29 mouse cellular contexts compared by ENCODE assay signal in genomic region chr10:88761524-88762212, GRCm38 (mm10). TPM values are rescaled to one million over a fixed set of nuclear protein-coding genes. Genes with fewer than 3 reads are reported as not detected.
A peak's percentile ranks its signal among the peaks of the same experiment; 100 is the strongest.
DNase-seq lines count a peak whose midpoint lies in the region; ATAC-seq and TF ChIP-seq lines count a peak whose summit lies in the region.
"Had no signal": no experiment of that assay in that cellular context is flagged by ENCODE, and none has a peak within 500 bp of the region (broad histone marks: within the 10 kb centered on the region; RNA-seq: fewer than 3 reads in every experiment).

No protein-coding gene starts in this region.

- H3K36me3 ChIP-seq in forebrain, postnatal 0 days (ENCODE audit: insufficient read depth): peaks cover 61% of the 10 kb centered on the region
- peaks cover 4% of the 10 kb centered on the region for H3K36me3 ChIP-seq in forebrain, embryonic 11.5 days (ENCODE audit: control insufficient read depth, insufficient read depth, low read length)
- peaks cover 72% of the 10 kb centered on the region for H3K36me3 ChIP-seq in kidney, embryonic 16.5 days (ENCODE audit: insufficient read depth, low read length)
- H3K36me3 ChIP-seq in kidney, embryonic 14.5 days (ENCODE audit: control insufficient read depth, insufficient read depth, low read length): peaks cover 86% of the 10 kb centered on the region
- H3K36me3 ChIP-seq in stomach, postnatal 0 days (ENCODE audit: control insufficient read depth, insufficient read depth, low read length): peaks cover 18% of the 10 kb centered on the region

- H3K4me2 ChIP-seq in forebrain, postnatal 0 days (ENCODE audit: low read depth): no peak overlapping the region
- H3K4me2 ChIP-seq in forebrain, embryonic 11.5 days (ENCODE audit: low read depth, low read length, severe bottlenecking): no peak overlapping the region
- H3K4me2 ChIP-seq in kidney, embryonic 16.5 days (replicated peaks; ENCODE audit: low read depth, low read length): no peak overlapping the region
- no peak overlapping the region for H3K4me2 ChIP-seq in kidney, embryonic 14.5 days (replicated peaks; ENCODE audit: low read depth, low read length)
- H3K4me2 ChIP-seq in stomach, postnatal 0 days (replicated peaks; ENCODE audit: low read depth): no peak overlapping the region
- H3K4me2 ChIP-seq: embryonic facial prominence, embryonic 13.5 days; forebrain, embryonic 13.5 days; hindbrain, embryonic 14.5 days; limb, embryonic 12.5 days; liver, embryonic 11.5 days; midbrain, embryonic 12.5 days had no signal

- TF ChIP-seq EP300 in stomach, postnatal 0 days (optimal IDR thresholded peaks at IDR 0.05): no peak

- no peaks in the 10 kb centered on the region for H3K9me3 ChIP-seq in forebrain, postnatal 0 days (ENCODE audit: low read length)
- no peaks in the 10 kb centered on the region for H3K9me3 ChIP-seq in forebrain, embryonic 11.5 days (ENCODE audit: control insufficient read depth, low read length)
- no peaks in the 10 kb centered on the region for H3K9me3 ChIP-seq in kidney, embryonic 16.5 days (ENCODE audit: low read length)
- H3K9me3 ChIP-seq in kidney, embryonic 14.5 days (ENCODE audit: control insufficient read depth, low read length): no peaks in the 10 kb centered on the region
- H3K9me3 ChIP-seq in stomach, postnatal 0 days (ENCODE audit: control insufficient read depth, low read length): no peaks in the 10 kb centered on the region
- H3K9me3 ChIP-seq: embryonic facial prominence, embryonic 13.5 days; forebrain, embryonic 13.5 days; limb, embryonic 12.5 days; midbrain, embryonic 12.5 days had no signal

- no peak for TF ChIP-seq CTCF in forebrain, postnatal 0 days (IDR thresholded peaks at IDR 0.05; ENCODE audit: low read depth)
- TF ChIP-seq CTCF in stomach, postnatal 0 days (IDR thresholded peaks at IDR 0.05; ENCODE audit: low read depth): no peak

- peak; percentile 64 for ATAC-seq in forebrain, postnatal 0 days
- ATAC-seq in forebrain, embryonic 11.5 days (replicated peaks; ENCODE audit: low FRiP score): no peak
- ATAC-seq in kidney, embryonic 16.5 days (ENCODE audit: low FRiP score, low TSS enrichment): peak; percentile 63; the same call in 1 of the 2 replicates
- no peak for ATAC-seq in kidney, embryonic 14.5 days (ENCODE audit: low FRiP score, low TSS enrichment)
- no peak for ATAC-seq in stomach, postnatal 0 days (ENCODE audit: low FRiP score, low TSS enrichment)
- ATAC-seq: activated CD4-positive, CD25-positive, alpha-beta regulatory T cell, adult 4 months; forebrain, embryonic 13.5 days; inflammation-experienced regulatory T-cells, adult 6 months; liver, postnatal 0 days; lung, postnatal 0 days had no signal

- H3K9ac ChIP-seq in forebrain, postnatal 0 days: no peak overlapping the region
- H3K9ac ChIP-seq in forebrain, embryonic 11.5 days (ENCODE audit: low read length): no peak overlapping the region
- H3K9ac ChIP-seq in kidney, embryonic 16.5 days (replicated peaks; ENCODE audit: low read length): no peak overlapping the region
- no peak overlapping the region for H3K9ac ChIP-seq in kidney, embryonic 14.5 days (ENCODE audit: low read depth, low read length)
- no peak overlapping the region for H3K9ac ChIP-seq in stomach, postnatal 0 days (ENCODE audit: low read length)
- H3K9ac ChIP-seq: embryonic facial prominence, embryonic 13.5 days; forebrain, embryonic 13.5 days; hindbrain, embryonic 14.5 days; limb, embryonic 12.5 days; liver, postnatal 0 days; midbrain, embryonic 12.5 days had no signal

- 82% methylated on average over 13 of the region's 13 CpGs for WGBS in forebrain, postnatal 0 days
- WGBS in forebrain, embryonic 11.5 days: 96% methylated on average over 13 of the region's 13 CpGs
- WGBS in kidney, embryonic 16.5 days: 82% methylated on average over 13 of the region's 13 CpGs
- 89% methylated on average over 13 of the region's 13 CpGs for WGBS in kidney, embryonic 14.5 days
- WGBS in stomach, postnatal 0 days: 85% methylated on average over 13 of the region's 13 CpGs

- no peak overlapping the region for H3K4me3 ChIP-seq in forebrain, postnatal 0 days (ENCODE audit: low read depth, low read length)
- H3K4me3 ChIP-seq in forebrain, embryonic 11.5 days (ENCODE audit: low read depth, low read length): no peak overlapping the region
- no peak overlapping the region for H3K4me3 ChIP-seq in kidney, embryonic 16.5 days (ENCODE audit: low read length)
- no peak overlapping the region for H3K4me3 ChIP-seq in kidney, embryonic 14.5 days (ENCODE audit: low read length)
- H3K4me3 ChIP-seq in stomach, postnatal 0 days (ENCODE audit: low read depth, low read length): no peak overlapping the region
- H3K4me3 ChIP-seq: embryonic facial prominence, embryonic 13.5 days; erythroblast, embryonic 14.5 days; forebrain, embryonic 13.5 days; limb, embryonic 12.5 days; midbrain, embryonic 12.5 days had no signal

- H3K27ac ChIP-seq in forebrain, postnatal 0 days (ENCODE audit: low read depth, low read length): peak overlapping the region; percentile 35; the same call in 1 of the 2 replicates
- H3K27ac ChIP-seq in forebrain, embryonic 11.5 days (ENCODE audit: low read depth, low read length): no peak overlapping the region
- no peak overlapping the region for H3K27ac ChIP-seq in kidney, embryonic 16.5 days (ENCODE audit: low read length)
- no peak overlapping the region for H3K27ac ChIP-seq in kidney, embryonic 14.5 days (ENCODE audit: low read depth, low read length)
- H3K27ac ChIP-seq in stomach, postnatal 0 days (replicated peaks): no peak overlapping the region
- H3K27ac ChIP-seq: embryonic facial prominence, embryonic 13.5 days; forebrain, embryonic 13.5 days; hindbrain, embryonic 14.5 days; limb, embryonic 12.5 days; midbrain, embryonic 12.5 days had no signal

- H3K27me3 ChIP-seq in forebrain, postnatal 0 days (ENCODE audit: insufficient read depth, low read length): no peaks in the 10 kb centered on the region
- H3K27me3 ChIP-seq in forebrain, embryonic 11.5 days (ENCODE audit: control insufficient read depth, insufficient read depth, low read length): no peaks in the 10 kb centered on the region
- H3K27me3 ChIP-seq in kidney, embryonic 16.5 days (ENCODE audit: insufficient read depth, low read length): no peaks in the 10 kb centered on the region
- no peaks in the 10 kb centered on the region for H3K27me3 ChIP-seq in kidney, embryonic 14.5 days (ENCODE audit: control insufficient read depth, insufficient read depth, low read length)
- H3K27me3 ChIP-seq in stomach, postnatal 0 days (ENCODE audit: control insufficient read depth, insufficient read depth, low read length): no peaks in the 10 kb centered on the region
- H3K27me3 ChIP-seq: embryonic facial prominence, embryonic 13.5 days; forebrain, embryonic 13.5 days; limb, embryonic 12.5 days; midbrain, embryonic 12.5 days had no signal

- peak; percentile 31 for DNase-seq in forebrain, postnatal 0 days
- DNase-seq in forebrain, embryonic 11.5 days (ENCODE audit: low spot score): no peak
- DNase-seq in layer of hippocampus, adult 18-20 months (ENCODE audit: low spot score in 2 of 2): peak; percentile 30 to 68
- DNase-seq in layer of hippocampus, adult 9-10 months (ENCODE audit: low spot score): no peak
- DNase-seq in layer of hippocampus, postnatal 10 days (ENCODE audit: low spot score in 2 of 2): peak; percentile 14 to 42
- no peak for DNase-seq in stomach, postnatal 0 days (ENCODE audit: low spot score)
- DNase-seq: adrenal gland, postnatal 10 days; cerebellum, adult 2 months; cerebellum, postnatal 25 days; embryo, embryonic 11 days; gastrocnemius, postnatal 10 days; heart, postnatal 4 days; kidney, postnatal 25 days; liver, postnatal 0 days; right cerebral cortex, postnatal 14 days; thymus, adult 18-20 months; thymus, postnatal 36 days had no signal

- no peaks in the 10 kb centered on the region for H3K4me1 ChIP-seq in forebrain, postnatal 0 days (ENCODE audit: insufficient read depth)
- H3K4me1 ChIP-seq in forebrain, embryonic 11.5 days (replicated peaks; ENCODE audit: control insufficient read depth, insufficient read depth, low read length): no peaks in the 10 kb centered on the region
- H3K4me1 ChIP-seq in kidney, embryonic 16.5 days (ENCODE audit: insufficient read depth, low read length): no peaks in the 10 kb centered on the region
- H3K4me1 ChIP-seq in kidney, embryonic 14.5 days (ENCODE audit: control insufficient read depth, insufficient read depth, low read length): no peaks in the 10 kb centered on the region
- H3K4me1 ChIP-seq in stomach, postnatal 0 days (replicated peaks; ENCODE audit: control insufficient read depth, insufficient read depth): no peaks in the 10 kb centered on the region
- H3K4me1 ChIP-seq: embryonic facial prominence, embryonic 13.5 days; forebrain, embryonic 13.5 days; limb, embryonic 12.5 days; midbrain, embryonic 12.5 days had no signal

RNA-seq across cellular contexts. Expression of gene Arl1, which starts 31.0 kb away (rescaled TPM):
- 104 and 113 TPM in 2 replicates for total RNA-seq in forebrain, postnatal 0 days (2014; rRNA removed)
- 169 and 172 TPM in 2 replicates for polyA plus RNA-seq in forebrain, postnatal 0 days (2015; fragmentation: Nextera tagmentation; extraction: Ambion mirVana)
- polyA plus RNA-seq in forebrain, embryonic 11.5 days (2014; fragmentation: Nextera tagmentation; extraction: Ambion mirVana): 147 and 154 TPM in 2 replicates
- 197 and 206 TPM in 2 replicates for polyA plus RNA-seq in kidney, embryonic 16.5 days (2015; fragmentation: Nextera tagmentation; extraction: Ambion mirVana)
- polyA plus RNA-seq in kidney, embryonic 14.5 days (2014; fragmentation: Nextera tagmentation; extraction: Ambion mirVana): 172 and 186 TPM in 2 replicates
- 100 to 1,000 TPM; 136 to 138 TPM for total RNA-seq in layer of hippocampus, adult 18-20 months (2021)
- 100 to 1,000 TPM; 127 TPM for total RNA-seq in layer of hippocampus, postnatal 10 days (2021)
- polyA plus RNA-seq in stomach, postnatal 0 days (2015; fragmentation: Nextera tagmentation; extraction: Ambion mirVana): 176 and 183 TPM in 2 replicates

Comparison
In these comparisons a context has a peak if more than half of its experiments do, and no peak if none do; other contexts are left out.
1. ATAC-seq: peak in forebrain, postnatal 0 days (single experiment) and kidney, embryonic 16.5 days (single experiment); none in forebrain, embryonic 11.5 days (single experiment), kidney, embryonic 14.5 days (single experiment) and stomach, postnatal 0 days (single experiment).
2. DNase-seq: peak in forebrain, postnatal 0 days (single experiment), layer of hippocampus, adult 18-20 months (2 of 2) and layer of hippocampus, postnatal 10 days (2 of 2); none in forebrain, embryonic 11.5 days (single experiment), layer of hippocampus, adult 9-10 months (single experiment) and stomach, postnatal 0 days (single experiment).